Mouse (Mus musculus) hindbrain, embryonic 14.5 days (tissue): Measurements from ENCODE around the gene Nemp1. TPM values are rescaled to one million over a fixed set of nuclear protein-coding genes. Genes with fewer than 3 reads are reported as not detected.

Source experiments
- ATAC-seq: fragments of 200-750 bp; cut with Nextera tagmentation; 2 replicates; pipeline ENCODE4 v1.8.0; 2017; ENCODE audit warnings: moderate number of reproducible peaks, mild to moderate bottlenecking, moderate TSS enrichment, moderate library complexity; ENCODE audit not compliant: low FRiP score
- DNase-seq: peaks from one replicate; pipeline ENCODE4 v3.0.0-alpha.2; 2015; ENCODE audit warnings: low spot score
- H3K27ac ChIP-seq: fragments of 300-500 bp; sonication (generic); 2 replicates; pipeline ENCODE4 v1.5.1; 2014; ENCODE audit warnings: mild to moderate bottlenecking, moderate library complexity
- H3K27me3 ChIP-seq: fragments of 300-500 bp; sonication (generic); 2 replicates; pipeline ENCODE4 v1.6.1; 2014; ENCODE audit warnings: mild to moderate bottlenecking, low read length, mixed read lengths; ENCODE audit not compliant: control insufficient read depth, insufficient read depth
- H3K36me3 ChIP-seq: fragments of 300-500 bp; sonication (generic); replicated peaks from 2 replicates; pipeline ENCODE4 v1.6.1; 2014; ENCODE audit not compliant: control insufficient read depth, insufficient read depth
- H3K4me1 ChIP-seq: fragments of 300-500 bp; sonication (generic); replicated peaks from 2 replicates; pipeline ENCODE4 v1.6.1; 2014; ENCODE audit warnings: antibody characterized with exemption, low read length, mixed read lengths; ENCODE audit not compliant: control insufficient read depth, insufficient read depth
- H3K4me2 ChIP-seq: fragments of 300-500 bp; sonication (generic); replicated peaks from 2 replicates; pipeline ENCODE4 v1.6.1; 2014; ENCODE audit warnings: mild to moderate bottlenecking, moderate library complexity
- H3K4me3 ChIP-seq: fragments of 300-500 bp; sonication (generic); replicated peaks from 2 replicates; pipeline ENCODE4 v1.5.1; 2014; ENCODE audit warnings: mild to moderate bottlenecking, low read length
- H3K9ac ChIP-seq: fragments of 300-500 bp; sonication (generic); 2 replicates; pipeline ENCODE4 v1.6.1; 2014
- H3K9me3 ChIP-seq: fragments of 300-500 bp; sonication (generic); 2 replicates; pipeline ENCODE4 v1.6.1; 2016; ENCODE audit warnings: low read length; ENCODE audit not compliant: control insufficient read depth
- WGBS: fragments of 180-500 bp; shearing (Covaris S2); extraction: QIAGEN DNeasy Blood & Tissue Kit; methylation state at CpG from one replicate; pipeline ENCODE4 v1.1.7; 2014; 5-methylcytosine and 5-hydroxymethylcytosine counted together
- polyA plus RNA-seq: library from polyadenylated mRNA; unstranded; fragments of >200 nt; fragmentation: Nextera tagmentation; extraction: Ambion mirVana; gene quantifications from 2 replicates; pipeline ENCODE4 v1.2.1, GENCODE M21; 2014

Nemp1 gene
- polyA plus RNA-seq, 1 experiment from 2014 or later = 3.3 TPM

DNA sequence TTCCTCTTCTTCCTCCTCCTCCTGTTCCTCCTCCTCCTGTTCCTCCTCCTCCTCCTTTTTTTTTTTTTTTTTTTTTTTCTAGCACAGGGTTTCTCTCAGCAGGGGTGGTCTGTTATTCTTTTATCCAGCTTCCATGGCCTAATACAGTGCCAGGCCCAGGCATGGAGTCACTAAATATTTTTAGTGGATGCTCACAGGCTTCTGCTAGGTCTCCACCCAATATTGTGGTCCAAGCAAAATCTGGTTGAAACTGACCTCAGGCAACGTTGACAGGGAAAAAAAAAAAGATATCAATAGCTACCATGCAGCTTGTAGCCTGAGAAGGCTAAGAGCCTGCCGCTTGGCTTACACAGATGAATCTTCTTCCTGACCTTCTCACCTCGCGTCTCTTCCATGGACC is 44.0 kb upstream of the Nemp1 start:
- Histone ChIP-seq H3K4me2 (no peak overlapping the region), H3K9ac (no peak overlapping the region), H3K4me3 (no peak overlapping the region), H3K27me3 (no peaks in the 10 kb centered on the region), H3K9me3 (no peaks in the 10 kb centered on the region), H3K27ac (0 out of 2 replicates have a peak overlapping the region, but pooled peaks have one; percentile 85), H3K4me1 (peaks cover 26% of the 10 kb centered on the region), H3K36me3 (no peaks in the 10 kb centered on the region)
- ATAC-seq (no peak), DNase-seq (no peak)
- 67% methylated on average over 4 of the region's 4 CpGs for WGBS

GRCm38 (mm10) chr10:127623439-127624216 is 43.1 kb upstream of the Nemp1 start:
- no peaks in the 10 kb centered on the region for H3K36me3 ChIP-seq
- H3K9me3 ChIP-seq = no peaks in the 10 kb centered on the region
- no peak overlapping the region for H3K4me2 ChIP-seq
- DNase-seq = no peak
- H3K27me3 ChIP-seq = no peaks in the 10 kb centered on the region
- no peak overlapping the region for H3K4me3 ChIP-seq
- H3K27ac ChIP-seq = no peak overlapping the region
- no peak for ATAC-seq
- H3K9ac ChIP-seq = no peak overlapping the region
- H3K4me1 ChIP-seq = peaks cover 17% of the 10 kb centered on the region
- 96% methylated on average over 6 of the region's 6 CpGs for WGBS

DNA sequence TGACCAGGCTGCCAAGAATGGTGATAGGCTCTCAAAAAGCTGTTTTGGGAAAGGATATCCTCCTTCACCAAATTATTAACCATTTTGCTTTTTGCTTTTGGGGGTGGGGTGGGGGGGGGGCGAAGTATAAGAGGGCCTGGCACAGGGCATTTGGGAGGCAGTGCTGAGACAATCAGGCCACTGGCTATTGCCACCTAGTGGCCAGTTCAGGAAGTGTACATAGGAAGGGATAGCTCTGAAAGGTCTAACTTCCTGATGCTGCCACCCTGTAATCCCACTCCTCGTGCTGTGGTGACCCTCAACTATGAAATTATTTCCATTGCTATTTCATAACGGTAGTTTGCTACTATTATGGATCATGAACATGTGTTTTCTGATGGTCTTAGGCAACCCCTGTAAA is 40.3 kb upstream of the Nemp1 start:
- no peaks in the 10 kb centered on the region for H3K27me3 ChIP-seq
- 85% methylated on average over 3 of the region's 3 CpGs for WGBS
- H3K36me3 ChIP-seq = no peaks in the 10 kb centered on the region
- ATAC-seq (no peak), DNase-seq (no peak)
- H3K4me2 ChIP-seq = no peak overlapping the region
- H3K9ac ChIP-seq = no peak overlapping the region
- no peak overlapping the region for H3K27ac ChIP-seq
- H3K4me3 ChIP-seq = no peak overlapping the region
- 0 out of 2 replicates have a peak, but pooled peaks cover 8% of the 10 kb centered on the region for H3K4me1 ChIP-seq
- no peaks in the 10 kb centered on the region for H3K9me3 ChIP-seq

- 94% methylated on average over 10 of the region's 10 CpGs for WGBS
- H3K9ac ChIP-seq = no peak overlapping the region
- no peak for ATAC-seq
- no peak for DNase-seq
- H3K27me3 ChIP-seq = no peaks in the 10 kb centered on the region
- no peaks in the 10 kb centered on the region for H3K4me1 ChIP-seq
- H3K36me3 ChIP-seq = no peaks in the 10 kb centered on the region
- no peak overlapping the region for H3K4me2 ChIP-seq
- no peak overlapping the region for H3K27ac ChIP-seq
- H3K9me3 ChIP-seq = no peaks in the 10 kb centered on the region
- H3K4me3 ChIP-seq = no peak overlapping the region
These were observed 35.2 kb upstream of the Nemp1 start for GRCm38 (mm10) chr10:127631261-127632214.

GRCm38 (mm10) chr10:127632668-127633271 is 33.9 kb upstream of the Nemp1 start:
- Histone ChIP-seq H3K9me3 (no peaks in the 10 kb centered on the region), H3K4me1 (no peaks in the 10 kb centered on the region), H3K4me3 (no peak overlapping the region), H3K9ac (no peak overlapping the region), H3K27me3 (no peaks in the 10 kb centered on the region), H3K36me3 (no peaks in the 10 kb centered on the region), H3K27ac (no peak overlapping the region), H3K4me2 (no peak overlapping the region)
- 82% methylated on average over 7 of the region's 7 CpGs for WGBS
- DNase-seq (no peak), ATAC-seq (no peak)

- H3K36me3 ChIP-seq = no peaks in the 10 kb centered on the region
- H3K9ac ChIP-seq = no peak overlapping the region
- H3K27me3 ChIP-seq = peaks cover 32% of the 10 kb centered on the region
- ATAC-seq = no peak
- WGBS = 80% methylated on average over 5 of the region's 5 CpGs
- DNase-seq = no peak
- no peak overlapping the region for H3K4me2 ChIP-seq
- no peak overlapping the region for H3K4me3 ChIP-seq
- no peak overlapping the region for H3K27ac ChIP-seq
- peaks cover 17% of the 10 kb centered on the region; the same call in 1 of the 2 replicates for H3K4me1 ChIP-seq
- no peaks in the 10 kb centered on the region for H3K9me3 ChIP-seq
These were observed 26.3 kb upstream of the Nemp1 start for GRCm38 (mm10) chr10:127640421-127640820.

DNA sequence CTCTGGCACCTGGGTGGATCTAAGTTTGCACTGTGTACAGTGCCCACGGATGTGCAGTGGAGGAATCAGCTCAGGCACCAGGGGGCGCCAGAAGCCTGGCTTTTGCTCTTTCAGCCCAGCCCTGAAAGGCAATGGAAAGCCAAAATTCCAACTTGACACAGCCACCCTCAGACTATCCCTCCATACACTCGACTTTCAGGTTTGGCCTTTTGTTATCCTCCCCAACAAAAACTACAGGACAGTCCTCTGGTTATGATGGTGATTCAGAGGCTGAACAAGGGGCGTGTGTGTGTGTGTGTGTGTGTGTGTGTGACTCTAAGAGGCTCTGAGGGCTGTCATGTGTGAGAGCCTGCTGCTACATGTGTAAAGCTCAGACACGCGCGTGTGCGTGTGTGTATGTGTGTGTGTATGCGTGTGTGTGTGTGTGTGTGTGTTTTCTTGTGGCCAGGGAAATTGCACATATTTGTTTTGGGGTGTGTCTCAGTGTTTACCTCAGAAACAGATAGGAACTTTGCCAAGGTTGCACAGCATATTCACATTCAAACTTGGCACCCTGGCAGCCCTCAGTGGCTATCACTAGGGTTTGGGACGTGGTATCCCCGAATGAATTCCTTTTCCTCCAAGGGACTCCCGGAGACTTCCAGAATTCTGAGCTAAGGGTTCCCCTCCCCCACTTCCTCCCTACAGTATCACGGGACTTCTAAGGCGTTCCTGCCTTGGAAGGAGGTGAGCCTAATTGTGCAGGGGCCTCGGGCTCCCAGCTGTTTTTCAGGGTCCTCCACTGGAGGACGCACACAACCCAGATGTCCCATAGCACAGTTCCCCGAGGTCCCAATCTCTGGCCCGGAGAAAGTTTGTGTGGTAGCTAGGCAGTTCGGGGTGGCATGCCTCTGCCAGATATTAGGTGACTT is 24.6 kb upstream of the Nemp1 start:
- peak overlapping the region; percentile 26 for H3K4me3 ChIP-seq
- peak overlapping the region; percentile 53; the same call in 1 of the 2 replicates for H3K9ac ChIP-seq

DNA sequence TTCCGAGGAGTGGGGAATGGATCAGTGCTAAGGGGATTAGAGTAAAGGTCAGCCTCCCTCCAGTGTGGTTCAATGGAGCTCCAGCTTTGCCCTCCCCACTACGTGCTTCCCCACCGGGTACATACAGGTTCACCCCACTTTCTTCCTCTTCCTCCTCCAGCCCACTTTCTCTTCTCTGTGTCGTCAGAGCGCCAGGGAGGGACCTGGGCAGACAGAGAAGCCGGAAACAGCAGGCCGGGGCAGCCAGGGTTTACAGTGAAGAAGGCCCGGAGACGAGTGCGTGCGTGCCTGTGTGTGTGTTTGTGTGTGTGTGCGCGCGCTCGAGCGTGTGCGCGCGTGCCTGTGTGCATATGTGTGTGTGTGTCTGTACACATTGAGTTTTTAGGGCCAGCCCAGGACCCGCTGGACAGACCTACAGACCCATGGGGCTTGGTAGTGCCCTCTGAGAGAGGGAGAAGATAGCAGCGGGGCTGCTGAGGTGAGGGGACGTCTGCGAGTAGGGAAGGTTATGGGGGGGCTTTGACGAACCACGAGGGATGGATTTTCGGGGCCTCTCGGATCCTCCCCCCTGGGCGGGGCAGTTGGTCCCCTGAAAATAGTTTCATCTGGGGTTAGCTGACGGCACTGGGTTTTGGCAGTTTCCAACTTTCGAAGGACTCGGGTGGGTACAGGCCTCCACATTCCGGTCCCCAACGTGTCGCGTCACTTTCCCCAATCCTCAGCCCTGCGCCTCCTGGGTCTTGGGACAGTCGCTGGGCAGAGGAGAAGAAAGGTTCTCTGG is 23.7 kb upstream of the Nemp1 start, which contains the start of gene Stat6:
Gene Stat6 (plus strand): TSS at position 215 of the 781 bp plus-strand sequence.
- ATAC-seq (peak; percentile 43; the same call in 1 of the 2 replicates), DNase-seq (no peak)
- Histone ChIP-seq H3K27me3 (peaks cover 32% of the 10 kb centered on the region), H3K36me3 (no peaks in the 10 kb centered on the region), H3K4me2 (peak within 1 kb of the TSS; percentile 47), H3K9me3 (no peaks in the 10 kb centered on the region), H3K27ac (peak within 1 kb of the TSS; percentile 45), H3K4me3 (peak within 1 kb of the TSS; percentile 26), H3K9ac (peak within 1 kb of the TSS; percentile 53), H3K4me1 (peaks cover 17% of the 10 kb centered on the region; the same call in 1 of the 2 replicates)
- WGBS = 7% methylated on average over 36 of the region's 37 CpGs

More for the DNA sequence above, 24.6 kb upstream of the Nemp1 start:
- peak; percentile 67; the same call in 1 of the 2 replicates for ATAC-seq
- DNase-seq = peak; percentile 84
- Histone ChIP-seq H3K36me3 (no peaks in the 10 kb centered on the region), H3K4me1 (peaks cover 17% of the 10 kb centered on the region; the same call in 1 of the 2 replicates), H3K4me2 (peak overlapping the region; percentile 47), H3K27me3 (peaks cover 32% of the 10 kb centered on the region), H3K27ac (peak overlapping the region; percentile 45; the same call in 1 of the 2 replicates), H3K9me3 (no peaks in the 10 kb centered on the region)
- 6% methylated on average over 19 of the region's 19 CpGs for WGBS
